Mouse (Mus musculus) ES-CJ7 (cell line): ENCODE results near the gene Atp4a.

Experiments used
- DNase-seq: peaks from one replicate; pipeline ENCODE4 v3.0.0; 2011; ENCODE audit warnings: low read depth, low spot score

Atp4a gene

DNA sequence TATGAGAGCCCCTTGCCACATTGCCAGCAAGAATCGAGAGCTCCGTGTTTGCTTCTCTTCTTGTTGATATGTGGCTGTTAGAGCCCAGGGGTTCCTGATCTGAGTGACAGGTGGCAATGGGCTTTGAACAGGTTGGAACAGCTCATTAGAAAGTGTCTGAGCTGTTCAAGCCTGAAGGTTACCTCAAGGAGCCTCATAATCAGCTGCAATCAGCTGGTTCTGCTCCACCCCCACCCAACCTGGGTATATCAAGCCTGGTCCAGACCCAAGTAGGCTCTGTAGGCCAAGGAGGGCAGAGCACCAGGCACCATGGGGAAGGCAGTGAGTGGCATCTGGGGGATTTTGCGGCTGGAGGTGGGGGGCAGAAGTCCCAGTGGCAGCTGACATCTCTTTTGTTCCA, at the start of gene Atp4a:
TSS of gene Atp4a (plus strand) at position 268 of the 400 bp plus-strand sequence.
- DNase-seq: no peak

DNA sequence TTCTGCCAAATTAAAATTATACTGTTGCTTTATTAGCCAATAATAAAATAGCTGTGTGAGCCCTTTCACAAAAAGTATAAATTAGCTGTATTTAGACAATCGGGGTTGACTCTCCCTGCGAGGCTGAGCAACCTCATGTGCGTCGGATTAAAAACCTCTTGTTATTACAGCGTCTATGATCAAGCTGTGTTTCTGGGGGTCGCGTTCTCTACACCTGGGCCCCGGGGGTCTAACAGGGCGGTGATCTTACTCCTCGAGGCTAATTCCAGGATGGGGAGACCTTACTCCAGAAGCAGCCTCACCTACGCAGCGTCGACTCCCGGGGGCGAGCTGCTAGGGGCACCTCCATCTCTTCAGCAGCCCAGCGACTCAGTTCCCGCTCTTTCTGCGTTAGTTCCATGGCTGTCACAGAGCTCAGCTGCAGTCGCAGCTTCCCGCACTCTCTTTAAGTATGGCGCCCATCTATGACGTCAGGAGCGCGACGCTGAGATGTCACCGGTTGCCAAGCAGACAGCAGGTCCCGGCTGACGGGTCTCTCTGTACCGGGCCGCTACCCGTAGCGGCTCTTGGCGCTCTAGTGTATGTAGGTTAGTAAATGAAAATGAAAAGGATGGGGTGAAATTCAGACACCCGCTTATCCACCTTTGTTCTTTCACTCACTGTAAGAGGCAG, 47.3 kb upstream of the Atp4a start, which contains the start of gene Haus5:
TSS of gene Haus5 (minus strand) at position 466 of the 672 bp plus-strand sequence.
- DNase-seq: peak; percentile 93

DNA sequence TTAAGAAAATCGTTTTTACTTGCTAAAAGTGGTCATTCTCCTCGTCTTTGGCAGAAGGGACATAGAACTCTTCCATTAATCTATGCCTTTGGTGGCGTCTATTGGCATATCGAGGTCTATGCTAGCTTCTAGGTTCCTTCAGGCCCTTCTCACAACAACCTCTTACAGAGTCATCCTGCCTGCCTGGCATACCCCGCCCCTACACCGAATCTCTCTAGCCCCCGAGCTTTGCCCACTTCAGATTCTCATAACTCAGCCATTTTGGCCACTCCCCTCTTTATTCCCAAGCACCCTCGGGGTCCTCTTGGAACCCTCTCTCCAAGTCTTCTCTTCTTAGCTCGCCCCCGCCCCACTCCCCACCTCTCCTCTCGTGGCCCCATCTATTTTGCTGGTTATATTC, 46.7 kb upstream of the Atp4a start:
- DNase-seq: no peak

DNA sequence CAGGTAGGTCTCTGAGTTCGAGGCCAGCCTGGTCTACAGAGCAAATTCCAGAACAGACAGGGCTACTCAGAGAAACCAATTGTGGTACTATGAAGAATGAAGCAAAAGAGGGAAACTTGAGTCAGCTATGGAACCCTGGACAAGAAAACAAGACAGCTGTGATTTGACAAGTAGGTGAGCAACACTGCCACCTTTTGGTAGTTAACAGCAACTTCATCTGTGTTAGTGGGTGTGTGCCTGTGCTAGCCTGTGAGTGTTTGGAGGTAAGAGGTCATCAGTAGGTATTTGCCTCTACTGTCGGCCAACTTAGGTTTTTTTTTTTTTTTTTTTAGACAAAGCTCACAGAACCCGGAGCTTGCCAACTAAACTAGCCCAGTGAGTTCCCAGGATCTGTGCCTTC, 42.8 kb upstream of the Atp4a start:
- DNase-seq: peak; percentile 90

DNA sequence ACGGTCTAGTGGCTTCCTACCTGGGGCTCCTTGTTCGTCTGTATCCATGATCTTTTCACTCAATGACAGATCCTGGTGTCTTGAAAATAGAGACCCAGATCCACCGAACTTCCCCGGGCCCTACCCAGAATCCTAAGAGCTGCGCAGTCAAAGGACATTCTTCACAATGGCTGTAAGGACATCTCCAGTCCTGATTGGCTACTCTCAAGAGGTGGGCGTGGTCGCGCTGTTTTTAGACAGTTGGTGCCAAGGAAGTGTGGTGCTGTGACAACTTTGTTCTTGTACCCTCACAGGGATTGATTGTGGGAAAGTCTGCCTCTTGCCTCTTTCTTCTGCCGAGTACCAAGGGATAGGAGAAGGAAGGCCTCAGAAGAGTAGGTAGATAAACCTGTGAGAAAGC, 40.5 kb upstream of the Atp4a start, which contains the start of gene Pmis2:
TSS of gene Pmis2 (minus strand) at position 126 of the 400 bp plus-strand sequence.
- DNase-seq: peak; percentile 77

DNA sequence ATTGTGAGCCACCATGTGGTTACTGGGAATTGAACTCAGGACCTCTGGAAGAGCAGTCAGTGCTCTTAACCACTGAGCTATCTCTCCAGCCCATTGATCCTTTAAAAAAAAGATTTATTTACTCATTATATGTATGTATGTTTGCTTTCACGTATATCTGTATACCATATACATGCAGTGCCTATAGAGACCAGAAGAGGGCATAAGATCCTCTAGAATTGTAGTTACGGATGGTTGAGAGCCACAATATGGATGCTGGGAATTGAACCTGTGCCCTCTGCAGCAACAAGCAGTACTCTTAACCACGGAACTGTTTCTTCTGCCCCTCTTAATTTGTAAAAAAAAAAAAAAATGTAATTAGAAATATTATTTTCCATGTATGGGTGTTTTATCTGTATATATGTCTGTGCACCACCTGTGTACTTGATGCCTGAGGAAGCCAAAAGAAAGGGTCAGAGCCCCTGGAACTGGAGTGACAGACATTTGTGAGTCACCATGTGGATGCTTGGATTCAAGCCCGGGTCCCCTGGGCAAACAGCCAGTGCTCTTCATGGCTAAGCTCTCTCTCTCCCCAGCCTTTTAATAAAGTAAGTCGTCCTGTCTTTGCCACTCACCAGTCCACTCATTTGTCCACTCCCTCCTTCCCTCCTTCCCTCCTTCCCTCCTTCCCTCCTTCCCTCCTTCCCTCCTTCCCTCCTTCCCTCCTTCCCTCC, 33.6 kb upstream of the Atp4a start:
- DNase-seq: no peak

DNA sequence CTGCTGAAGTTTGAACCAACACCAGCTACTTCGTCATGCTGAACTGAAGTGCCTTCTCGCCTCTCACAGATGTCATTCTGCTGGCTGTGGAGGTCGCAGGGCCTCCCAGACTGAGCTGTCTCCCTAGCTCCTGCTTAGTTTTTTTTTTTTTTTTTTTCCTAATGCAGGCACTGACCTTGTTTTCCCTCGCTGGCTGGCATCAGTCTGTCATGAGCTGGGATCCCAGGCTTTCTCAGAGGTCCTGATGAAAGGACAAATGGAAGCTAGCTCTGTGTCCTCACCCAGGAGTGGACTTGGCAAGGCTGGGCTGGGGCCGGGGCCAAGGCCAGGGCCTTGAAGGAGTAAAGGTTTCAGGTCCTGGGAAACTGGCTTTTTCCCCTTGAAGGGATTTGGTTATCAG, 30.1 kb upstream of the Atp4a start:
- DNase-seq: no peak

DNA sequence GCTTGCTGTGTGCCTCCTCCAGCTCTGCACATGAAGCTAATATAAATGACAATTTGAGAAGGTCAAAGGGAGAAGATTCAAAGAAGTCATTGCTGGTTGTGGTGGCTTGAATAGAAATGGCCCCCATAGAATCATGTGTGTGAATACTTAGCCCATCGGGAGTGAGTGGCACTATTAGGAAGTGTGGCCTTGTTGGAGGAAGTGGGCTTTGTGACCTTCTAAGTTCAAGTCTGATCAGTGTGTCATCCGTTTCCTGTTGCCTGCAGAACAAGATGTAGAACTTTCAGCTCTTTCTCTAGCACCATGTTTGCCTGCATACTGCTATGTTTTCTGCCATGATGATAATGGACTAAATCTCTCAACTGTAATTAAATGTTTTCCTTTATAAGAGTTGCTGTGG, 28.6 kb upstream of the Atp4a start:
- DNase-seq: no peak

DNA sequence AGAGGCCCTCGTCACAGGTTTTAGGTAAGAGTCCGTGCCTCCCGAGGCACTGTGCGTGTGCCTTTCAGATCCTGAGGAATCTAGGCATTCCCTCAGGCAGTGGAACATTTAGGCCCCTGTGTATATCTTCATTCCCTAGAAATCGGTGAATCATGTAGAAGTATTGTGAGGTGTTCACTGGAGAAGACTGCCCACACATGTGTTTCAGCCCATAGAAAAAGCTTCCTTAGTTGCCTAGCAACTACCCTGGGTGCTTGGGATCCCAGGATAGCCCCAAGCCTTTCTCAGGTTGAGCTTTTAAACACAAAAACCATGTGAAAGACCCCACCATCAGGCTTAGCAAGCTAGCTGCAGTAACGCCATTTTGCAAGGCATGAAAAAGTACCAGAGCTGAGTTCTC, 23.7 kb upstream of the Atp4a start:
- no peak for DNase-seq

DNA sequence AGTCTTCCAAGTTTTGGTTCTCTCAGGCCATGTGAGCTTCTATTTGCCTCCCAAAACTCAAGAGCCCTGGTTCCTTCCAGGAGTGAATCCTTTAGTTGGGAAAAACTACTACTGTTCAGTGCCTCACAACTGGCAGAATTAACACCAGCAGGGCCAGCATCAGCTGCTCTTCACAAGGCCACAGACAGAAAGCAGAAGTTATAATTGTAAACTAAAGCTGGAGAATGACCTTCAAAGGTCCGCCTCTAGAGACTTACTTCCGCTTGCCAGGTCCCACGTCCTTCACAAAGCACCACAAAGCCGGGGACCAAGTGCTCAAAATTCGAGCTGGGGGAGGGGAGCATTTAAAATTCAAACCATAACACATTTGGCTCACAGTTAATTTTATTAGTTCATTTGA, 13.9 kb upstream of the Atp4a start:
- no peak for DNase-seq

DNA sequence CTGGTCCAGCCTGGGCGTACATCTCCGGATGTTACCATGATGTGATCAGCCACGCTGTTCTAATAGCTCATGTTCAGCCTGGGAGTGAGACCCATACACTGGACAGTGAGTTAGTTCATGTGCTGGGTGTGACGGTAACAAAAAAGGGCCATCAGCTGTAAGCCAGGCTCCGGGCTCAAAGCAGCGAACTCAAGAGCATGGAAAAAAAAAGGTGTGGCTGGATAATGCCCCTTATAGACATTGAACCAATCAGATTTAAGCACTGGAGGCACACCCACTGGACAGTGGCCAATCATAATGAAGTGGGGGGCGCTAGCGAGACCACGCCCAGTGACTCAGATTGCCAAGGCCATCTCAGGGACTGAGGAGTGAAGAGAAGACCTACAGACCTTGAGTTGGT, 13.4 kb upstream of the Atp4a start, which contains the start of gene 2200002J24Rik:
TSS of gene 2200002J24Rik (plus strand) at position 338 of the 400 bp plus-strand sequence.
- DNase-seq: peak; percentile 79

DNA sequence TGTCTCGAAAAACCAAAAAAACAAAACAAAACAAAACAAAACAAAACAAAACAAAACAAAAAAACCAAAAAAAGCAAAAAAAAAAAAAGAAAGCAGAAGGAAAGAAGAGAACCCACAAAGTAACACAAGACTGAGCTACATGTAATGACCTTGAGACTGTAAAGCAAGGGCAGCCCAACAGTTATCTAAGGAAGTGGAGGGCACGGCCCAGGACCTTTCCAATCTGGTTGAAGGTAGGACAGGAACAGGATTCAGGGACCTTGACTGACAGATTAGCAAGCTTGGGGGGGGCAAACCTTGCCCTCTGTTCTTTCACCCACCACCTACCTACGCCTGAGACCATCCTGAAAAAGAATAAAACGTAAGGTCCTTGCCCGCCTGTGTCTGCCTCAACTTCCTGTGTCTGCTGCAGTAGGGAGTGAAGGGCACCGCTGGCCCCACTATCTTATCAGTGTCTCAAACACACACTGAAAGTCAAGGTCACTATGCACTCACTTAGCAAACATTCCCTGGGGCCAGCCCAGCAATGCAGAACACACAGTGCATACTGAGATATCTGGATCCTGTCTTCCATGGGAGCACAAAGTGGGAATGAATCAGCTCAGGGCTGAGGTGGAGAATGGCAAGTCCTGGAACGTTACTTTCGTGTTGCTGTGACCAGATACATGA, 5.7 kb upstream of the Atp4a start:
- DNase-seq: no peak

DNA sequence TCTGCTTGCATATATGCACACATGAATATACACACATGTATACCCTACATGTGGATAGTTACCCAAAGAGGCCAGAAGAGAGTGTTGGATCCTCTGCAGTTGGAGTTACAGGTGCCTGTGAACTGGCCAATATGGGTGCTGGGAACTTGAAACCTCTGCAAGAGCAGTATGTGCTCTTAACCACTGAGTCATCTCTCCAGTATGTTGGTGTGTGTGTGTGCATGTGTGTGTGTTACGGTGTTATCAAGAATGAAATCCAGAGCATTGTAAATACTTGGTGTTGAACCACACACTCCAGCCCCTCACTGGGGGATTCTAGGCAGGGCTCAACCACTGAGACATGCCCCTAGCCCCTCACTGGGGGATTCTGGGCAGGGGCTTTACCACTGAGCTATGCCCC, 4.6 kb upstream of the Atp4a start:
- DNase-seq: no peak

DNA sequence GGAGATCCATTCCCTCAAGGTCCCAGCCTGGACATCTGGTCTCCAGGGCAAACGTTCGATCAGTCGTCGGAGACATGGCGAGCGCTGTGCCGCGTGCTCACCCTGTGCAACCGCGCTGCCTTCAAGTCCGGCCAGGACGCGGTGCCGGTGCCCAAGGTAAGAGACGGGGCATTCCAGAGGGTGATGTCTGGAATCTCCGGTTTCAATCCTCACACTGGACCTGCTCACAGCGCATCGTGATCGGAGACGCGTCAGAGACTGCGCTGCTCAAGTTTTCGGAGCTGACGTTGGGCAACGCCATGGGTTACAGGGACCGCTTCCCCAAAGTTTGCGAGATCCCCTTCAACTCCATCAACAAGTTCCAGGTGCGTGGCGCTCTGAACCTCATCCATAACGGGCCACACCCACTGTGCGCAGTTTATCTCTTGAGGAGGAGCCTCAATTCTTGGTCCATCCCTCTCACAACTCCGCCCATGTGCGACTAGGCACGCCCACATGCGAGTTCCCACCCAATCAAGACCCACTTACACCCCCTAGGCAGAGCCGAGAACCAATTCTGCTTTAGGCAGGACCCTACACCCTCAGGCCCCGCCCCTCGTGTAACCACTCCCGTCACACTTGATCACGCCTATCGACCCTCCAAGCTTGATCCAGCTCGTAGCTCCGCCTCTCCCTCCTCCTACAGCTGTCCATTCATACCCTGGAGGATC, 5.2 kb downstream of the Atp4a start:
- peak; percentile 100 for DNase-seq

DNA sequence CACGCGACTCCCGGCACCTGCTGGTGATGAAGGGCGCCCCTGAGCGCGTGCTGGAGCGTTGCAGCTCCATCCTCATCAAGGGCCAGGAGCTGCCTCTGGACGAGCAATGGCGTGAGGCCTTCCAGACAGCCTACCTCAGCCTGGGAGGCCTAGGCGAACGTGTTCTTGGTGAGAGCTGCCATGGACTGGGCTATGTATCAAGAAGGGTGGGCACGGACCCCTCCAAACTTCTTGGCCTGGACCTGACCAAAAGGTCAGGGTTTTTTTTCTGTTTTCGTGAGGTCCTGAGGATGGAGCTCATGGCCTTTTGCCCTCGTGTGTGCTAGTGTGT, 5.7 kb downstream of the Atp4a start:
- no peak for DNase-seq

DNA sequence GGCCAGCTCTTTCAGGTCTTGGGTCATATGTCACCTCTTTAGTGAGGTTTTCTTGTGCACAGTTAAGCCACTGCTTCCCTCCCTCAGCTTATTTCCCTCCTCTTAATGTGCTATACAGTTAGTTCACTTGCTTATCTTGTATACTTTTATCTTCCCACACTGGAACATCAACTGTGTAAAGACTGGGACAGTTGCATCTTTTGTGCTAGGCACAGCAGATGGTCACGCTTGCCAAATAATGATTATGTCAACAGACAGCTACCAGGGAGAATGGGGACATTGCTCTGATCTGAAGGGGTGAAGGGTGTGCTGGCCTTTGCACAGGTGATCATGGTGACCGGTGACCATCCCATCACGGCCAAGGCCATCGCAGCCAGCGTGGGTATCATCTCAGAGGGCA, 7.7 kb downstream of the Atp4a start:
- no peak for DNase-seq

DNA sequence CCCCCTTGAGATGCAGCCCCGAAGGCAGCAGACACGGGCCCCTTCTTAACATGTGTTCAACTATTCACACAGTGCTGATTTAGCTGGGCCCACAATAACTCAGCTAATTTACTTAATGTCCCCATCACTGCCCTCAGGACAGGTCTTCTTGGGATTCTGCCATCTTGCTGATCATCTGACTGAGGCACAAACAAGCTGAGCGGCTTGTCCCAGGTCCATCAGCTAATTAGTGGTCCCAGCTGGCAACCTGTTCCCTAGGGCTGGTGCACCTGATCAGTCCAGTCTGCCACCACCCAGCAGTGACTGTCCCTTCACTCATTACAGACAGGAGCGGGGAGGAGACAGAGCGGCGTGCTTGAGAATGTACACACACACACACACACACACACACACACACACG, 9.3 kb downstream of the Atp4a start:
- no peak for DNase-seq

DNA sequence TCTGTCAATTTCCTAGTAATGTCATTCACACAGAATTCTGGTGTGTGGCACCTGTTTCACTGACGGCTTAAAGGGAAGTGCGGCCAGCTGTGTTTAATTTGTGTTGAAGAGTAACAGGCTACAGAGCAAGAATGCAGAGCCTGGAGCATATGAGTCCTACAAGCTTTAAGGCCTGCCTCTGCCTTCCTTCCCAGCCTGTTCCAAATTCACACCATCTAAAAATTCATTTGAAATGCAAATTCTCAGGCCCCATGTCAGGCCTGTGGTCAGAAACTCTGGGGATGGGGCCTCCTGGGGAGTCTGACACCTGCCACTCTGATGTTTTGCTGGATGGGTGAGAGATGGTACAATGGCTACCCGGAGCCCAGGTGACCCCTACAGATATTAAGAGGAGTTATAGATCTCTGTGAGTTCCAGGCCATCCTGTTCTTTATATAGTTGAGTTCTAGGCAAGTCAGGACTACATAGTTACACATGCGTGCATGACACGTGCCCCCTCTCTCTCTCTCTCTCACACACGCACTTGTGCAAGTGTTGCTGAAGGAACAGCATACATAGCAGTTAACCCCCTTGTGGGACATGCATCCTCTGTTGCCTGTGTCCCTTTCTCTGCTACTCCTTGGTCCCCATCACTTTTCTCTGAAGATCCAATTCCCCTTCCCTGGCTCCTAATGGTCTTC, 11.4 kb downstream of the Atp4a start:
- no peak for DNase-seq

DNA sequence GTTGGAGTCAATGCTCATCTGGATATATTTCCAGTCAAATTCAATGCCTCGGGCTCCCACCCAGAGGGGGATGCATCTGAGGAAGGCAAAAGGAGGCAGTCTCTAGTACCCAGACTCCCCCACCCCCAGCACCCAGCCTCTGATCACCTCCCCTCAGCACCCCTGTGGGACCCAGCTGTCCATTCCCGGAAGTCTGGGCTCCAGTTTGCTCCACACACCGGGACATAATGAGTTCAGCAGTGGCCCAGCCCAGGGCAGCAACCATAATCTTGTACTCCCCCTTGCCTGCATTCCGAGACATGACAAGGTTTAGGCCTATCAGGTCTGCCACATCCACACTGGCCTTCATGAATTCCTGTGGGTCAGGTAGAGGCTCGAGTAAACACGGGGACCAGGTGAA, 16.2 kb downstream of the Atp4a start:
- no peak for DNase-seq

DNA sequence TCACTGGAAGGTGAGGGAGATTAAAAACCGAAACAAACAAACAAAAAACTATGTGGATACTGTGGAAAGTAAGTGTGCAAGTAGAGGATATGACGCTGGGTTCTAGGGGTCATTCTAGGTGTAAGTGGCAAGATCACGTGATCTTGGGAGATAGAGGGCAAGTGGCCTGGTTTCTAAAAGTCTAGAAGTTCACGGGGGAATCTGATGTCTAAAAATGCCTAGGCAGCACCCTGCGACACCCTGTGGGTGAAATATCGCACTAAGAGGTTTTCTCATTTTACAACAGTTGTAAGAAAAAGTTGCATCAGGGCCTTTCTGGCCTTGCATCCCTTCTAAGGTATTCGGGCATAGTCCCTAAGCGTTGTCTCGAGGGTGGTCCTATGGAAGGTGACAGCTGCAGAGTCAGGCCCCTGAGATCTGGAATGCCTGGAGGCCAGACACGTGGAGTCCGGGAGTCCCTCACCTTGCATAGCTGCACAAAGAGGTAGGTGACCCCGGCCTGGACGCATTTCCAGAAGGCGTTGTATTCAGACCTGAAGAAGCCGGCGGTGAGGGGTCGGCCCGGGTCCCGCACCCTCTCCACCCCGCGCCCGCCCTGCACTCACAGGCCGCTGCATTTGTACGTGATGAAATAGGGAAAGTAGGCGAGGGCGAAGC, 16.9 kb downstream of the Atp4a start:
- no peak for DNase-seq
